Mouse (Mus musculus): Measurements from ENCODE around the gene Tmem237.

DNA sequence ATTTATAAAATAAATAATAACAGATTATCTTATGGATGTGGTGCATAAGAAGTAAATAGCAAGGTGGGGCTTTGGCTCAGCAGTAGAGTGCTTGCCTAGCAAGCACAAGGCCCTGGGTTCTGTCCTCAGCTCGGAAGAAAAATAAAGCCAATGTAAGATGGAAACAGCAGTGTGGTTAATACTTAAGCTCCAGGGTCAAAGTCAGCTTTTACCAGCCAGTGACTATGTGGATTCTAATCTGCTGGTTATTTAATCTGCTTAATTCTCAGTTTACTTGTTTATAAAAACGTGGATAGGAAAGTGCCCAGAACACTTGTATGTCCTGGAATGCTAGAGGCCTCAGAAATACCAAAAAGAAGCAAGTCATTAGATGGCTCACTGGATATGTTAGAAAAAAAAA, 63.3 kb downstream of the Tmem237 start:
- no peak for TF ChIP-seq EP300 (optimal IDR thresholded peaks at IDR 0.05)
- TF ChIP-seq CTCF (IDR thresholded peaks at IDR 0.05; ENCODE audit: low read depth), result no peak
